Mouse (Mus musculus): ENCODE measurements around the gene Sel1l3.

The Sel1l3 gene

DNA sequence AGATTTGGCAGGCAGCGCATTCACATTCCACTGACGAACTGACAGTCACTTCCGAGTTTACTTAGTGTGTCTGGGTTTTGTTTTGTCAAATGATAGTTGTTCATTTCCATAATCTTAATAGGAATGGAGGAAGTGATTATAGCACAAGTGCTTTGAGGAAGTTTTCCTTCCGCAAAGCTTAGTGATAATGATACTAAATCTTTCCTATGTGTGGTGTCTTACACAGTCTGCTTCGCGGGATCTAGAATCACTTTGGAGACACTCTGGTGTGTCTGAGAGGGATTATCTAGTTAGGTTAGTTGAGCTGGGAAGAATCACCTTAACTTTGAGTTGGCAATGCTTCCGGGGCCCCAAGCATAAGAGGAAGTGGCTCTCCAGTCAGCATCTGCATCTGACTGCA, 126.3 kb downstream of the Sel1l3 start:
- no peak for DNase-seq (ENCODE audit: low read depth)

DNA sequence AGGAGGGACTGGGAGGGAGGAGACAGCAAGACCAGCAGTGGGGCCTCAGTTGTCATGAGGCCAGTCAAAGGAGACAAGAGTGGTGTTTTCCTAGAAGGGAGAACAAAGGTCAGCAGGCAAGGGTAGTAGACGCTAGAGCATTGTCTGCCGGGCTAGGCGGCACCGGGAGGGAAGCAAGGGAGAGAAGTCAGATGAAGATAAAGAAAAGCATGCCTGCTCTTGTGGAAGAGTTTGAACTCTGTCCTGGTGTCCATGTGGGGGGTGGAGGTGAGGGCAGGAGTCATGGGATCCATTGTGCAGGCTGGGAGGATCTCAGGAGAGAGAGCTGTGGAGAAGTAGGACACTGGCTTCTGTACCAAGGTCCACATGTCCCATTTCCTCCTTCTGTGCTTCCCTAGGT, 135.3 kb downstream of the Sel1l3 start:
- DNase-seq (ENCODE audit: low read depth): no peak

DNA sequence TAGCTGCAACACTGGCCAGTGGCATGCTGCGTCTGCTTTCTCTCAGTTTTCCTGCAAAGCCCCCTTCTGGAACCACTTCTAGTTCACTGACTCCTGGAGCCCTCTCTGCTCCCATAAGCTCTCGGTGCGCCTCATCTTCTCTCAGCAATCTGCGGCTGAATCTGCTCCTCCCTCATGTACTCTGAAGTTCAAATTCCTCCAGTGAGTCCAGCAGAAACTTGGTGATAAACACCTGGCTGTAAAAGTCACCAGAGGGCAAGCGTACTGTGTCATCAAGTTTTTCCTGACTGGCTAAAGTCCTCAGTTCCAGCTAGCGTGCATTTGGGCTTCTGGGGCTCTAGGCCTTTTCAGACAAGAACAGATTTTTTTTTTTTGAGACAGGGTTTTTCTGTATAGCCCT, 139.2 kb downstream of the Sel1l3 start:
- DNase-seq (ENCODE audit: low read depth): no peak

DNA sequence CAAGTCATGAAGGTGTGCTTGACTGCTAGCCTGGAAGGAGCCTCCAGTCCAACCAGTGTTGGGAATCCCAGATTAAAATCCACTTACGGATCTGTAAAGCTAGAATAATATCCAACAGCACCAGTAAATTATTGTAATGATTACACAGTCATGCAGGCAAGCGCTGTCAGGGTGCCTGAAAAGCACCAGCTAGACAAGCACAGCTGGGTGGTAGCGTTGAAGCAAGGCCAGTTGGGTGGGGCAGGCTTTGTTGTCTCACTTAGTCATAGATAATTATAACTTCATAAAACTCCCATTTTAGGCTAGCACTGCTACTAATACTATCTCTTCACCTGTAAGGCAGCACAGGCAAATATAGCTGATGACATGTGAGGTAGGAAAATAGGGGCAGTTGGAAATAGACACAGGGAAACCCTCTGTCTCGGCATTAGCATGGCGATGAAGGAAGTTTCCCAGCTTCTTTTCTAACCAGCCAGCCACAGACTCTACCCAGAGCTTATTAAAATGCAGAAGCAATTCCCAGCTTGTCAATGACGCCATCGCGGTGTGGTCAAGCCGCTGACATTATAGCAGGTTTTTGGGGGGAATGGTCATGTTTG, 152.1 kb downstream of the Sel1l3 start:
- DNase-seq (ENCODE audit: low read depth): no peak

Measured in induced T-regulatory cell, adult 2 months (primary cell).